Mouse (Mus musculus) embryonic fibroblast, embryonic 13.5 days (primary cell): ENCODE data around the gene Pdxdc1.

ENCODE experiments used
- CTCF ChIP-seq: IDR thresholded peaks from 2 replicates; pipeline ENCODE4 v1.5.1; 2011; ENCODE audit warnings: mild to moderate bottlenecking, control low read depth, low read length, moderate library complexity, borderline replicate concordance; ENCODE audit not compliant: insufficient read depth
- POLR2A ChIP-seq: IDR thresholded peaks from 2 replicates; pipeline ENCODE4 v1.6.1; 2011; ENCODE audit warnings: low read depth, mild to moderate bottlenecking, control low read depth, low read length, moderate library complexity

- no peak for TF ChIP-seq POLR2A
- TF ChIP-seq CTCF = no peak
Measured at GRCm38 (mm10) chr16:13902397-13902831, 517 bp downstream of the Pdxdc1 start.
